Mouse (Mus musculus) E14TG2a.4 (cell line): ENCODE measurements around the gene Dgki.

Experiments
- H3K27me3 ChIP-seq: 2 replicates; pipeline ENCODE4 v1.6.1; 2014; ENCODE audit warnings: low read length, control low read depth; ENCODE audit not compliant: insufficient read depth
- H3K36me3 ChIP-seq: 2 replicates; pipeline ENCODE4 v1.6.1; 2014; ENCODE audit warnings: low read length, control low read depth; ENCODE audit not compliant: insufficient read depth
- H3K4me1 ChIP-seq: replicated peaks from 2 replicates; pipeline ENCODE4 v1.6.1; 2014; ENCODE audit warnings: low read depth, low read length, control low read depth
- H3K4me3 ChIP-seq: replicated peaks from 2 replicates; pipeline ENCODE4 v1.5.1; 2014; ENCODE audit warnings: mild to moderate bottlenecking, low read length
- H3K9me3 ChIP-seq: 2 replicates; pipeline ENCODE4 v1.6.1; 2014; ENCODE audit warnings: low read length, control low read depth
- CTCF ChIP-seq: conservative IDR thresholded peaks from 2 replicates; pipeline ENCODE4 v1.5.1; 2014; ENCODE audit warnings: low read length
- NANOG ChIP-seq: IDR thresholded peaks from 2 replicates; pipeline ENCODE4 v1.6.1; 2014; ENCODE audit warnings: borderline replicate concordance, low read length, mixed read lengths
- POU5F1 ChIP-seq: IDR thresholded peaks from 2 replicates; pipeline ENCODE4 v1.6.1; 2014; ENCODE audit warnings: low read length, borderline replicate concordance

The Dgki gene

GRCm38 (mm10) chr6:36845288-36845687, 454.7 kb downstream of the Dgki start:
- Histone ChIP-seq H3K36me3 (no peaks in the 10 kb centered on the region), H3K27me3 (no peaks in the 10 kb centered on the region), H3K4me3 (no peak overlapping the region), H3K9me3 (no peaks in the 10 kb centered on the region), H3K4me1 (no peaks in the 10 kb centered on the region)
- TF ChIP-seq POU5F1 (no peak), NANOG (no peak), CTCF (no peak)

- TF ChIP-seq NANOG (no peak), CTCF (no peak), POU5F1 (no peak)
- Histone ChIP-seq H3K36me3 (no peaks in the 10 kb centered on the region), H3K4me1 (no peaks in the 10 kb centered on the region), H3K4me3 (no peak overlapping the region), H3K9me3 (no peaks in the 10 kb centered on the region), H3K27me3 (no peaks in the 10 kb centered on the region)
Measured at GRCm38 (mm10) chr6:36844258-36844657, 455.7 kb downstream of the Dgki start.

GRCm38 (mm10) chr6:36843031-36843488, 456.9 kb downstream of the Dgki start:
- Histone ChIP-seq H3K9me3 (no peaks in the 10 kb centered on the region), H3K27me3 (no peaks in the 10 kb centered on the region), H3K4me3 (no peak overlapping the region), H3K4me1 (no peaks in the 10 kb centered on the region), H3K36me3 (no peaks in the 10 kb centered on the region)
- no peak for TF ChIP-seq POU5F1
- TF ChIP-seq NANOG, result no peak
- TF ChIP-seq CTCF, result no peak

GRCm38 (mm10) chr6:36842101-36842922, 457.7 kb downstream of the Dgki start:
- no peak for TF ChIP-seq NANOG
- TF ChIP-seq CTCF, result no peak
- H3K9me3 ChIP-seq, result no peaks in the 10 kb centered on the region
- no peak overlapping the region for H3K4me3 ChIP-seq
- no peaks in the 10 kb centered on the region for H3K4me1 ChIP-seq
- no peaks in the 10 kb centered on the region for H3K36me3 ChIP-seq
- H3K27me3 ChIP-seq, result no peaks in the 10 kb centered on the region

GRCm38 (mm10) chr6:36841701-36842100, 458.3 kb downstream of the Dgki start:
- Histone ChIP-seq H3K27me3 (no peaks in the 10 kb centered on the region), H3K4me3 (no peak overlapping the region), H3K4me1 (no peaks in the 10 kb centered on the region), H3K36me3 (no peaks in the 10 kb centered on the region), H3K9me3 (no peaks in the 10 kb centered on the region)
- TF ChIP-seq NANOG, result no peak
- no peak for TF ChIP-seq POU5F1

GRCm38 (mm10) chr6:36841174-36841573, 458.8 kb downstream of the Dgki start:
- Histone ChIP-seq H3K36me3 (no peaks in the 10 kb centered on the region), H3K9me3 (no peaks in the 10 kb centered on the region), H3K27me3 (no peaks in the 10 kb centered on the region), H3K4me3 (no peak overlapping the region), H3K4me1 (no peaks in the 10 kb centered on the region)
- no peak for TF ChIP-seq CTCF
- TF ChIP-seq NANOG, result no peak
- no peak for TF ChIP-seq POU5F1

GRCm38 (mm10) chr6:36838747-36839146, 461.2 kb downstream of the Dgki start:
- no peaks in the 10 kb centered on the region for H3K27me3 ChIP-seq
- no peaks in the 10 kb centered on the region for H3K36me3 ChIP-seq
- H3K9me3 ChIP-seq, result no peaks in the 10 kb centered on the region
- no peak overlapping the region for H3K4me3 ChIP-seq
- H3K4me1 ChIP-seq, result no peaks in the 10 kb centered on the region
- TF ChIP-seq POU5F1 (no peak), NANOG (no peak), CTCF (no peak)

- H3K9me3 ChIP-seq, result no peaks in the 10 kb centered on the region
- no peaks in the 10 kb centered on the region for H3K36me3 ChIP-seq
- H3K4me3 ChIP-seq, result no peak overlapping the region
- H3K4me1 ChIP-seq, result no peaks in the 10 kb centered on the region
- TF ChIP-seq NANOG (no peak), CTCF (no peak), POU5F1 (no peak)
- H3K27me3 ChIP-seq, result no peaks in the 10 kb centered on the region
Measured at GRCm38 (mm10) chr6:36835351-36835750, 464.6 kb downstream of the Dgki start.

GRCm38 (mm10) chr6:36834695-36835265, 465.2 kb downstream of the Dgki start:
- TF ChIP-seq NANOG, result no peak
- no peak for TF ChIP-seq POU5F1
- TF ChIP-seq CTCF, result no peak

More at GRCm38 (mm10) chr6:36834695-36835265, 465.2 kb downstream of the Dgki start:
- H3K27me3 ChIP-seq, result no peaks in the 10 kb centered on the region
- H3K9me3 ChIP-seq, result no peaks in the 10 kb centered on the region
- no peak overlapping the region for H3K4me3 ChIP-seq
- no peaks in the 10 kb centered on the region for H3K4me1 ChIP-seq
- H3K36me3 ChIP-seq, result no peaks in the 10 kb centered on the region
